Mouse (Mus musculus) monocyte, adult 2 months (primary cell): Measurements from ENCODE around the gene Rapgef4.

Experiments used
- DNase-seq, 2 experiments: peaks; one replicate each; pipeline ENCODE4 v3.0.0; 2022; ENCODE audit warnings: low spot score in 2 of 2, low read depth in 1 of 2

The Rapgef4 gene

DNA sequence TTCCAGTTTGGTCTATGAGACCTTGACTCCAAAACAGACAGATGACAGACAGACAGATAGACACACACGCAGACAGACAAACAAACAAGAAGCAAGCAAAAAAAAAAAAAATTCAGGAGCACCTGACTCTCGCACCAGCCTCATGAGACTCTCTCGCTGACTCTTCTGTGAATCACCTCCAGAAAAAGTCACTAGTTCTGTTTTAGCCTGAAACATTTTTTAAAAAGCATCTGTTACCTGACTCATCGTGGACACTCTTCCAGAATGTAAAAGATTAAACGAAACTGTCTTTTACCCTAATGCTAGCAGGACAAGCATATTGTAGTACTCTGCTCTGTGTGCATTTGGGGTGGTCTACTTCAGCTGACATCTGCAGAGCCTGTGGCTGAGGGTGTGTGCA, 44.6 kb downstream of the Rapgef4 start:
- DNase-seq = no peak

DNA sequence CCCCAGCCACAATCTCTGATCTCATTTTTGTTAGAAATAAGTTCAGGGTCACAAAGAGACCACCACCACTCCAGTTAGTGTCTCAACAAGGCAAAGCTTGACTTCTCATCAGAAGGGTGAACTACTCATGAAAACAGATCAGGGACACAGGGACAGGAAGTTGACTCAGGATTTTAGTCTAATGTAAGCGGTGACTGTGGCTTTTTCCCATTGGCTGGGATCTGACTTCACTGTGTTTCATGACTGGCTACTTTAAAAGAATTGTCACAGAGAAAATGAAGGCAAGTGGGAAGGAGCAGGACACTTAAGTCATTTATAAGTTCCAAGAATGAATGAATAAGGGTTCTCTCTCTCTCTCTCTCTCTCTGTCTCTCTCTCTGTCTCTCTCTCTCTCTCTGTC, 45.5 kb downstream of the Rapgef4 start:
- DNase-seq = no peak

DNA sequence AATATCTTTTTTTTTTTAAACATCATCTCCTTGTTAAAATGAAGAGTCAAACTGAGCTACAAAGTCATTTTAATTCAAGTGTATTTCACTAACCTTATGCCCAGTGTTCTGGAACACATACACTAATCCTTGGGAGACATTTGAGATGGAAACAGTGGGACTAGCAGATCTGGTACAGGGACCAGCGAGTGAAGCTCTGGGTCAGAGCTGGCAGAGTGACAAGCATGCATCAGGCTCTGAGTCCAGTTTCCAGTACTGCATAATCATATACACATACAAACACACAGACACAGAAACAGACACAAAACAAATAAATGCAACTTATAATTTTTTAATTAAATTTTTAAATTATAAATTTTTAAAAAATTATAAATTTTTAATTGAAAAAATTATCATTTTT, 48.0 kb downstream of the Rapgef4 start:
- no peak for DNase-seq

DNA sequence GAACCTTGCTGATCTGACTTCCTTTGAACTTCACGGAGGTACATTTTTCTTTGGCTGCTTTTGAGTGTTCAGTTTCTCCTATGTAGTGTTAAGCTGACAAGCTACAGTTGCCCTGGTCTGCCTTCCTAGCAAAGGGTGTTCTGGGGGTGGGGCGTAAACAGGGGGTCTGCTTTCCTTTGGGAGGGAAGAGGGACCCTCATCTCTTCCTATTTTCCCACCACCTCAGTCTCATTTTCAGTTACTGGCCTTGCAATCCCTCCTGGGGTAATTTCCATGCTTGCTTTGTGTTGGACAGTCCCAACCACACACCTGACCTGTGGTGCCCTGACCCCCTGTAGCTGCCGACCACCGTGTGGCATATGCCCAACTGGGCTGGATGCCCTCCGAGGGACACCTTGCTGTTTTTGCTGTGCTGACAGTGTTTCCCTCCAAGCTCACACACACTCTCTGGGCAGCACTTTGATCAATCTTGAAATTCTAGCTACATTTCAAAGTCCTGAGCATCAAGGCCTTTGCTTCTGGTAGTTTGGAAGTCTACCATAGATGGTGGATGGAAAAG, 48.6 kb downstream of the Rapgef4 start:
- DNase-seq = no peak

DNA sequence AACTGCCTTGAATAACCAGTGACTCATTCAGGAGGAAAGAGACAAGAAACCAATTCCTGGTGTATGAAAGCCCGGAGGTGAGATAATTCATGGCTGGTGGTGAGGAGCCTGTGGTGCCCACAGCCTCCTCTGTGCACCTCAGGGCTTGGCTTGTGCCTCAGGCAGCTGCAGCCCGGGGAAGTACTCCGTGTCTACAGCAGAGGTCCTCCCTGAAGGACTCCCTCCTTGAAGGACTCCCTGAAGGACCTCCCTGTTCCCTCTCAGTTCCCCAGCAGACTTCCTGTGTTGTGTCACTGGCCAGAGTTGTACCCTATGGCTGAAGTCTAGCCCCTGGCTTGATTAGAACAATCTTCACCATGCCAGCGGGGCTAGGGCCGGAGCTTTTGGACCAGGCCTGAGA, 50.7 kb downstream of the Rapgef4 start:
- no peak for DNase-seq

DNA sequence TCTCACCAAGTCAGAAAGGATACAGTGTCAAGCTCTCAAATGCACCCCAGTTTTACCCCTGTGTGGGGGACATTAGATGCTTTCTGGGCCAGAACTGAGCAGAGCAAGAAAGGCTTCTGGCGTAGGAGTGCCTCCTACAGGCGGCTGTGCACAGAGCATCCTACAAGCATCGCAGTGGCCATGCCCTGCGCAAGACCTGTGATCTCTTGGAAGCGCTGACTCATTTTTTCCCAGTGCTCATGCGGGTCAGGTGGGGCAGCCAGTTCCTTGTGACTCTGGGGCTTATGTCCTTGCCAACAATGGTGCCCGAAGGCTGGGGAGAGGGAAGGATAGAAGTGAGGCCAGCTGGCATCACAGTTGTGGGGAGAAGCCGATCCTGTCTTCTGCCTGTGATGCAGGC, 54.6 kb downstream of the Rapgef4 start:
- peak in 1 of 2 experiments; percentile 6 for DNase-seq

DNA sequence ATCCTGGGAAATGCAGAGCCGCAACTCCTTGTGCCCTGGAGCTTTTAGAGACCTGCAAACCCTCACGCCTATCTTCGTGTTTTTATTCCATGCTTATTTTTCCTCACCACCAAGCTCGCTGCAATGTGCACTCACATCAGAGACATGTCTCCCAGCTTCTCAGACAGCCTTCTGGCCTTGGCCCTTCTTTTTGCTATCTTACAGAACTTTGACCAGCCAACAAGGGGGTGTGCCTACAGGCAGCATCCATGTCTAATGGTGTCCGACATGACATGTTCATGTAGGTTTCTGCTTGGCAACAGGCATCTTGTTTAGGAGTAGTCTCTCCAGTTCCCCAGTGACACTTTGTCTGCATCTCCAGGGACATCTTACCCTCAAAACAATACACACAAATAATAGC, 56.3 kb downstream of the Rapgef4 start:
- DNase-seq = no peak

DNA sequence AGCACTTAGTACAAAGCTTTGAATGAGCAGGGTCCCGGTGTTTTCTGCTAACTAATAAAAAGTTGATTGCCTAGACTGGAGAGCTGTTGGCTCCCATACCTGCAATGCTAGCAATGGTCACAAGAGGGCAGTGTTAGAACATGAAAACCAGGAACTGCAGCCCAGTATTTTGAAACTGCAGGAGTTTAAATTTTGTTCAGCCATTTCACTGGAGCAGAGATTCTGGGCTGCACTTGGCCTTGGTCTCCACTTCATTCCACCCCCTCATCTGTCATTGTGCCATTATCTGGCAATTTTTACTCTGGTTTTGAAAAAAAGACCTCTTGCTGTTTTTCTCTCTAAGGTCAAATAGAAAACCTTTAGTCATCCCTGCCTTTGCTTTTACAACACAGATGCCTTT, 57.2 kb downstream of the Rapgef4 start:
- DNase-seq = peak; percentile 44 to 64

DNA sequence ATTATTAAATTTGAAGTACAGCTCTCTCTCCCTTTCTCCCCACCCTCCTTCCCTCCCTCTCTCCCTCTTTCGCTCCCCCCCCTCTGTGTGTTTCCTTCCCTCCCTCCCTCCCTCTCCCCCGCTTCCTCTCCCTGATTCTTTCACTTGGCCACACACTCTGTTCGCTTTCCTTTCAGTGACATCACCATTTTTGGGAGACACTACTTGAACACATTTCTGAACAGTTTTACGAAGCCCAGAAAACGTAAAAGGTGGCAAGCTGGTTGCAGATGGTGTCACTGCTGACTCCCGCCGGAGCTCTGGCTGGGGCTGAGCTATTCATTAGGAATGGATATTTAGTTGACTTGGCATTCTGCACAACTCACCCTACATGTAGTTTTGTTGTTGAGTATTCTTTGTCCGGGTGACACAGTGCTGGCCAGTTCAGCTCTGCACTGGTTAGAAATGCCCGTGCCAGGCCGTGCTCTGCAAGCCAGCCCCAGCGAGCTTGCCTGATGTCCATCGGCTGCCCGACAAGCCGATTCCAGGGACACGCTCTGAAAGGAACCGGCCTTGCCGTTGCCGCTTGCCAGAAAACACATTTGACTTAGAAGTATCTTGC, 57.7 kb downstream of the Rapgef4 start:
- no peak for DNase-seq

DNA sequence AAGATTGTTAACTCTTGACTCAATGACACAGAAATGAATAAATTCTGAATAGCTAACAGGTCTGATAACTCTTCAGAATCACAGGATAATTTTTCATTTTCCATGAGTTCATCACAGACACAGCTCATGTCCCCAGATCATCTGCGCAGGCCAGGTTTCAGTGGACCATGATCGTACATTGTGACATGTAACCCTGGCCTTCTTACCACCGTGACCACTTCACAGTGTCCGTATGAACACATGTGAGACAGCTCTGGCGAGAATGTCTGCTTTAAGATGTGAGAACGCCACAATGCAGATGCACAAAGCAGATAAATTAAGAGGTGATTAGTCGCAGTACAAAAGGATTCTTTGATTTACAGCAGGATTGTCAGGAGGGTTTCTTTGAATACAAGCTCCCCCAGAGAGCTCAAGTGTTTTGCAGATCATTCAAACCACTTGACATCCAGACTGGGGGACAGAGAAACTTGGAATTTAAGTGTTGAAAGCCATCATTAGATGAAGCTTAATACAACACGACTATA, 58.5 kb downstream of the Rapgef4 start:
- DNase-seq = no peak

DNA sequence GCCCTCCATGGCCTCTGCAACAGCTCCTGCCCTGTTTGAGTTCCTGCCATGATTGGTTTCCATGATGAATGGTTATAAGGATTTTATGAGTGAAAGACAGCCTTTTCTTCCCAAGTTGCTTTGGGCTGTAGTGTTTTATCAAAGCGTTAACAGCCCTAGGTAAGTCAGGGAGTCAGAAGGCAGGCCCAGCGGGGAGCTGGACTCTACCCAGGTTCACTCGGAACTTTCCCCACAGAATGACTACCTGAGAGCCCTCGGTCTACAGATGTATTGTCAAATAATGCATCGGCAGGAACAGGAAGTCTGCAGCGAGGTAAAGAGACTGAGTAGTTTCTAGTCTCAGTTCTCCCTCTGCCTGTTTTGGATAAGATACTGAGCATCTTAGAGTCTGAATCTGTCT, 60.0 kb downstream of the Rapgef4 start:
- DNase-seq = no peak

DNA sequence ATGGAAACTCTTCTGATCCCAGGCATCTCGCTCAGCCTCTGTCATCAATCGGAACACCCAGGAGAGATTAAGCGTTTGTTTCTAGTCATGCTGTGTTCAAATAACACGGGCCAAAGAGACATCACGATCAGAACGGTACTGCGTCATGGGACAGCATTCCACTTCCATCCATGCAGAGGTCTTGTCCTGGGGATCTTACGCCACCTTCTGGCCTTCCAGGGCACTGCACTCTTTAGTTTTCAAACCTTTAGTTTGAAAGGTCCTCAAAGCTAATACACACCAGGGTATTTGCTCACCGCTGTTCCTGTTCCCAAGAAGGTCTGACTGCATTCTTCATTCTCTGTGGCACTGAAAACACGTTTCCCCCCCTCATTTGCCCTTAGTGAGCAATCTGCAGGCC, 61.1 kb downstream of the Rapgef4 start:
- no peak for DNase-seq

DNA sequence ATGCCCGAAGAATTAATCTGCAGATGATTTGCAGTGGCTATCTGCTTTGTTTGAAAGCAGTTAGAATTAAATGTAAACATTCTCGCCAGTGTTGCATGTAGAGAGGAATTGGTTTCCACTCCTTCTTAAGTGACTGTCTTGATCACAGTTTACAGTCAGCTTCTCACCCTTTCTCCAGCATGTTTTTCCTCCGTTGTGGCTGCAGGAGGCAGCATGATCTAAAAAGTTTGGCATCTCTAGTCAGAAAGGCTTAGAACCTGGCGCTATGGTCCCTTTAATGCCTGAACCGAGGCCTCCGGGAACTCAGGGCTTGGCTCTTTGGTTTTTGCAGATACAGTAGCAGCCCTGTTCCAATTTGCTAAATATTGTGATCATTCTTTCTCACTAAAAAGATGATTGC, 63.2 kb downstream of the Rapgef4 start:
- no peak for DNase-seq

DNA sequence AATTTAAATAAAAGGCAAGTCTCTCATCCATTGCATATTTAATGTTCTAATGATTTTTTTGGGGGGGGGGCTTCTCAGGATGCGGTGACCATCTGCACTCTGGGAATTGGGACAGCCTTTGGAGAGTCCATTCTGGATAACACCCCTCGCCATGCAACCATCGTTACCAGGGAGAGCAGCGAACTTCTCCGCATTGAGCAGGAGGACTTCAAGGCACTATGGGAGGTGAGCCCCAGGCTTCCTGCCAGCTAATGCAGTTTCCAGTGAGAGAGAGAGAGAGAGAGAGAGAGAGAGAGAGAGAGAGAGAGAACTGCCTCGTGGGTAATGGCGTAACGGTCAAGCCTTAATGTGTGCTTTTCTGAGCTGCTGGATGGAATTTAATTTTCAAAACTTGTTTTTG, 64.0 kb downstream of the Rapgef4 start:
- no peak for DNase-seq

DNA sequence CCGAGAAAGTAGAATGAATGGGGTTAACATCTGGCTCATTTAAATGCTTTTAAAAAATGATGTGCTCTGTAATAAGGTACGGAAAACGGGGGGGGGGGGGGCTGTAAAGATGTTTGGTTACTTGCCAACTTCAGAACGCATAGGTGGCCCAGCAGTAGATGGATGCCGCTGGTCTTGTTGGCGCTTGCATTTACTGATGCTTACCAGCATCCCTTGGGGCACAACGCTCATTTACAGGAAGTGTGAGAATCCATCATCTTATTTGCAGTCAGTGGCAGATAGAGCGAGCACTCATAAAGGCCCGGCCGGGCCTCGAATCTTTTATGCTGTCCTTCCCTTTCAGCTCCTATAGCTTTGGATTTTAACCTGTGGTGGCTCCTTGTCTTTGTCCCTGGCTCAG, 64.6 kb downstream of the Rapgef4 start:
- DNase-seq = no peak

DNA sequence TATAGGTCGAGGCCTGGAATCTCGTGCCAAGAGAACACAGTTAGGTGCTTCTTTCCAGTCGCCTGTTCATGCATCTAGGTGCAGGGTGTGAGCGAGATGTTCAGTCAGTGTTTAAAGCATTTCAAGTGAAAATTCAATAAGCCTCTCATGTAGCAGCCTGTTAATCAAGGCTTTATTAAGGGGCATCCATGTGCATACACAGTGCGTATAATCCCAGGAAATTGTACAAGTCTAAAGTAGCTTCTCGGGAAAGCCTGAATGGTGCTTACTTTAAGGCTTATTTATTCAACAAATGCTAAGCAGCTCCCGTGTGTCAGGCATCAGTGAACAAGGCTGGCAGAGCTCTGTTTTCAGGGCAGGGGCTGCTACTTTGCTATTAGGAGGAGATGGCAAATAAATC, 69.4 kb downstream of the Rapgef4 start:
- DNase-seq = no peak

DNA sequence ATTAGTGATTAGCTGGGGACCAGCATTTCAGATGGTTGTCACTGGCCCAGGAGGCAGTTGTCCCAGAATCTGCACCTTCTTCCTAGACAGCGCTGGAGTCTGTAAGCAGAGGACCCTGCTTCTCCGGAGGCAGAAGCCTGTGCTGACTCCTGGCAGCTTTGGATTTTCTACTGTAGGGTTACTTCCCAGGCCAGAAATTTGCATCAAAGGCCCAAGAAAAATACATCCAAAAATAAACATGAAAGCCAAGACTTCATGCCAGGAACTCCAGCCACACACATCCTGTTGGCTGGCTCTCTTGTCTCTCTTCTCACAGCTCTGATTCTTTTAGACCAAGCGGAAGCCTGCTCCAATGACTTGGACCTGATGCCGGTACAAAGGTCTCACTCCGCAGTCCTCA, 73.2 kb downstream of the Rapgef4 start:
- DNase-seq = no peak

DNA sequence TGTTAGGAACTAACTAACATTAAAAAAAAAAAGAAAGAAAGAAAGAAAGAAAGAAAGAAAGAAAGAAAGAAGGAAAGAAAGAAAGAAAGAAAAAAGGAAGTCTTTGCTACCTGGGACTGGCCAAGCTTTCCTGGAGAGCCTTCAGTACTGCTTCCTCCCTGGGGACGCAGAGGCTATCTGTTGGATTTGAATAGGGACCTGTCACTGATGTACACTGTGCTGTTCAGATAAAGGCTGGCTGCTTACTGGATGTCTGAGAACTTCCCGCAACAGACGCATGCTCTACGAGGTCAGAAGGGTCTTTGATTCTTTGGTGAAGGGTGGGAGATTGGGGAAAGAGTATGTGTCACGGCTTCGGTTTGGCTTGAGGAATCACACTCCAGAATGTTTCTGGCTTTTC, 73.7 kb downstream of the Rapgef4 start:
- no peak for DNase-seq

DNA sequence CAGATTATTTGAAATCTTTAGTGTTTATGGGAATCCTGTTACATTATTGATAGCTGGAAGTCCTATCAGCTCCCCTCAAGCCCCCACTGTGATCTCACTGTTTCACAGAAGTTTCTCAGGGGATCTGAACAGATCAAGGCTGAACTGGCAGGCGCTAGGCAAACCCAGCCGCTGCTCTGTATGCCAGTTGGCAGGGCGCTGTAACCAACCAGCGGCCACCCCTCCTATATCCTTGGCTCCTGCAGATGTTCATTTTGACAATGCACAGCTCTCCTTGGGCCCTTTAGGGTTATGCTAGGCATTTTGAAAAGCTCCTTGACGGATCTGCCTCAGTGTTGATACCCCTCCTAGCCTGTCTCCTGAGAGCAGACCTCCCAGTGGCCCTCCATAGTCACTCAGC, 74.4 kb downstream of the Rapgef4 start:
- DNase-seq = no peak

DNA sequence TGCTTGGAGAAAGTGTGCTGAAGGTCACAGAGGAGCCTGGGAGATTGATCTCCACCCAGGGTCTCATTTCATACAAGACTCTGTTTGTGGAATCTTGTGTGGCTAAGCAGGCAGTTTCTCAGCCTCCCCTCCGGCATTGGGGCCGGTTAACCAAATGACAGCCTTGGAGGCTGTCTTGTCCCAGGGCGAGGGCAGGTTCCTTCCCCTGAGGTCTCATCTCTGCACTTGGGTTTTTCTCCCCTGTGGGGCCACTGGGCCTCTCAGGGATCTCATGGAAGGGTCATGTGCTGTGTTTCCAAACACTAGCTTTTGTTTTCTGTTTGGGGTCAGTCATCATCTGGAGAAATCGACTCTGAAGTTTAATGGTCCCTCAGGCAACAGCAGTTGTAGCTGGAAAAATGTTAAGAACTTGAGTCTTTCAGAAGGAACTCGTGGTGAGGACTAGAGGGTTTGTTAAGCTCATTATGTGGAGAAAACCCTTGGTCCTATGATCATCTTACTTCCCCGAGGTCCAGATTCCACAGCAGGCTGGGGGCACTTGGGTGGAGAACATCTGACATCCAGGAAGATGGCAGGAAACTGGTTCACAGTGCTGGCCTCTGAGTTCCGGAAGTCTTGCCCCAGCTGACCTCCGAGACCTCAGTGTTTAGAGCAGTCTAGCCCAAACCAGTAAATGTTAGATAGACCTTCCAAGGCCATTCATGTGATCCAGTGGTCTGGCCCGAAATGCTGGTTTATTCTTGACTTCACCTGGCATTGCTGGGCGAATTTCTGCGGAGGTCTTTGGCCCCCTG, 75.2 kb downstream of the Rapgef4 start:
- DNase-seq = no peak

DNA sequence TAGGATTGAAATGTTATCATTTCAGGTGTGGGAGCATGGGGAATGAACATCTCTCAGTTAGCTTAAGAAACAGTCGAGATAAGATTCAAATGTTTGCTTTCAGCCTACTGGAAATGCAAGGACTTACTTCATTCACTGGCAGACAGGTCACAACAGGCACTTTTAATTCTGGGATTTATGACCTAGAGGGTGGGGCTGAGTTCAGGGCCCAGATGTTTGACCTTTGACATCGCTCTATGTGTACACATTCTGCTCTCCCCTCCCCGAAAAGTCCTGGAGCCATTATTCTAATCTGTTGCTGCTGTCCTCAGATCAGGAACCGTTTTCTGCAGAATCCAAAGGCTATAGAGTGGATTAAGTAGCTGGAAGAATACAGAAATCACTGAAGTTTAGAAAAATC, 81.9 kb downstream of the Rapgef4 start:
- DNase-seq = no peak

DNA sequence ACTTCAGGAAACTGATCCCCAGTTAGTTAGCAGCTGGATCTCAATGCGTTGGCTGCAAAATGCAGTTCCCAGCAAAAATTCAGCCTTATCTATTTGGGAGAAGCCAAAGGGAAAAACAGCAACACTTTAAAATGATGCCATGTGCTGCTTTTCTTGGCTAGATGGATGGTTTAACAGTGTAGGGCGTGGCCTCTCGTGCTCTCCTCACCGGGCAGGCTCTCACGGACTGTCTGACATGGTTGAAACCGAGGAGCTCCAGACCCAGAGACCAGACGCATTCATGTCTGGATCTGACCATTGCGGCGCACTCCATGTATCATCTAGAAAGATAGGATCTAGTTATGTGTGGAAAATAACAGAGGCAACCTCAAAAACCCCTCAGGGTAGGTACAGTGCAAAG, 87.5 kb downstream of the Rapgef4 start:
- DNase-seq = no peak

DNA sequence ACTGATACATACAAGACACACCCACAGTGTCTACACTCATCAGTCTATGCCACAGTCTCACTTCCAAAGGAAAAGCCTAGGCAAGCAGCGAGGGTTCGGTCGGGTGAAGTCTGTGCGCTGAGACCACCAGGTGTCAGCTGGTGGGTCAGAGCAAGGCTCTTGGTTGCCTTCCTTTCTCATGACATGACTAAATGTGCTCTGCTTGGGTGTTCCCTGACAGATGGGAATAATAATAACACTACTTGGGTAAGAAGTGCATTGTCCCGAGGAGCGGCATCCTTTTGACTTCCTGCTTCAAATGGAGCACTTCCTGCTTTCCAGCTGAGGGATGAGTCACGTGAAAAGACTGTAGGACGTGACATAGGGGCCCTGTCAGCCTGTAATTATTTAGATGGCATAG, 89.0 kb downstream of the Rapgef4 start:
- DNase-seq = no peak
